Mouse (Mus musculus) E14TG2a.4 (cell line): ENCODE measurements around the gene Olfr318.

ENCODE experiments used
- CTCF ChIP-seq: conservative IDR thresholded peaks from 2 replicates; pipeline ENCODE4 v1.5.1; 2014; ENCODE audit warnings: low read length
- NANOG ChIP-seq: IDR thresholded peaks from 2 replicates; pipeline ENCODE4 v1.6.1; 2014; ENCODE audit warnings: borderline replicate concordance, low read length, mixed read lengths
- POU5F1 ChIP-seq: IDR thresholded peaks from 2 replicates; pipeline ENCODE4 v1.6.1; 2014; ENCODE audit warnings: low read length, borderline replicate concordance

- TF ChIP-seq CTCF: no peak
- no peak for TF ChIP-seq POU5F1
- no peak for TF ChIP-seq NANOG
Measured at GRCm38 (mm10) chr11:58752434-58752833, 28.6 kb upstream of the Olfr318 start, which contains the start of gene Olfr316.
